Mouse (Mus musculus) cerebellum, adult 9-11 months (tissue): ENCODE data around the gene Cavin1.
A peak's percentile ranks its signal among the peaks of the same experiment; 100 is the strongest.

Source experiments
- DNase-seq: peaks from one replicate; pipeline ENCODE4 v3.0.0; 2022

Cavin1 gene

GRCm38 (mm10) chr11:100949540-100949939 is 21.1 kb downstream of the Cavin1 start:
- DNase-seq, result no peak

DNA sequence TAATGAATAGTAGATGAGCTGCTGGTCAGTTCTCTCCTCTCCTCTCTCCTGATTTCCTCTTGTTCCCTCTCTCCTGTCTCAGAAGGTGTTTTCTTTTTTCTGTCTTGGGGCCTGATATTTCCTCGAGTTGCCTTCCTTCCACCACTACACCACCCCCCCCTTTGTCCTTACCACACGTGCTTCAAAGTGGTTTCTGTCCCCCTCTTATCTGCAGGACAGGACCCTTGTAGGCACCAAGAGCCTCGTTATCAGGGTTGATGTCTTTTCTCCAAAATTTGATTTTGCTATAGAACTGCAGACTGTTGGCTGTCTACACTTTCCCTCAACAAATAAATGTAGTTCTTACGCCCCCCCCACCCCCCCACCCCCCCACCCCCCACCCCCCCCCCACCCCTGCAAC is 22.4 kb downstream of the Cavin1 start:
- no peak for DNase-seq

DNA sequence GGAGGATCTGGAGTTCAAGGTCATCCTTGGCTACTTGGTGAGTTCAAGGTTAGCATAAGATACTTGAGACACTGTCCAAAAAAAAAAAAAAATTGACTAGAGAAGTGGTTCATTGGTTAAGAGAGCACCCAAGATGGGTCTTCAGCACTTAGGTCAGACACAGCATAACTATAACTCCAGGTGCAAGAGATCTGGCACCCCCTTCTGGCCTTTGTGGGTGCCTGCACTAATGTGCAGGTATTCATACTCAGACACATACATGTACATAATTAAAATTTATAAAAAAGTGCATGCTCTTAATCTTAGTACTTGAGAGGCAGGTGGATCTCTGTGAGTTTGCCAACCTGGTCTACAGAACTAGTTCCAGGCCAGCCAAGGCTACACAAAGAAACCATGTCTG is 23.1 kb downstream of the Cavin1 start:
- no peak for DNase-seq

- DNase-seq, result no peak
These were observed 23.8 kb downstream of the Cavin1 start for GRCm38 (mm10) chr11:100946862-100947261.

DNA sequence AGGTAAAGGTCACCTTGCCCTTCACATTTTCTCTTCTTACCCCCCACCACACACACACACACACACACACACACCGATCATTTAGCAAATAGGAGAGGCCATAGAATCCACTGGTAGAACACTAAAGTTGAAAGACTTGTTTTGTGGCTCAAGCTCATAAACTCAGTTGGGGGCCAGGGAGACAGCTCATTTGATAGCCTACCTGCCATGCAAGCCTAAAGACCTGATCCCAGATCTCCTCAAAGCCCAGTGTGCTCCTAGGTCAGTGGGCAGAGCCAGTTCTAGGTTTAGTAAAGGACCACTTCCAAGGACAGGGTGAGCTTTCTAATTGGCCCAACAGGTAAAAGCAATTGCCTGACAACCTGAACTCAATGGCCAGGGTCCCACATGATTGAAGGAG is 28.3 kb downstream of the Cavin1 start:
- DNase-seq, result no peak

DNA sequence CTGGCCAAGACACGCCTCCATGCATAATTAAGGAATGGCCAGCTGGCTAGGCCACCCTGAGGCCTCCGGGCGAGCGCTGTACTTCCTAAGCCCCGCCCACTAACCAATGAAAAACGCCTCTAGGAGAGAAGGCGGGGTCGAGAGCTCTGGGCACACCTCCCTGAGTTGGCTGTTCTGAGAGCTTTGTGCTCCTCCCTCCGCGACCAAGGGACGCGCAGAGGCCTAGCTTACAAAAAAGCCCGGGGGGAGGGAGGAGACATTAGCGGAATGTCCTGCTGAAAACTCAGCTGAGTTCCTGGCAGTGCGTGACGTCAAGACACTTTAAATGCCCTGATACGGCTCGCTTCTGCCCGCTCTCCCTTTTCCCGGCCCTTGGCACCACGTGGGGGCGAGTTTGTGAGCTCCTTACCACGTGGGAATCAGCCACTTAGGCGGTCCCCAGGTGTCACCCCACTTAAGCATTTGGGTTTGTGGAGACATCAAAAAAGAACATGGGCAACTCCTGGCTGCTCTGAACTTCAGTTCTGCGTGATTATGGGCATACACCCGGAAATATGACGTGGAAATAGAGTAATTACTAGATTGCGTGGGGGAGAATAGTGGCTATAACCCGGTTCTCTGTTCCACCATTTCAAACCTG is 31.1 kb downstream of the Cavin1 start, which contains the start of gene Stat3:
Gene Stat3, minus strand, starts transcription at position 29 of the 640 bp plus-strand sequence.
- DNase-seq, result peak; percentile 99

GRCm38 (mm10) chr11:100938711-100939511 is 31.8 kb downstream of the Cavin1 start:
- peak; percentile 46 for DNase-seq

- peak; percentile 43 for DNase-seq
These were observed 32.6 kb downstream of the Cavin1 start for GRCm38 (mm10) chr11:100938112-100938511.

GRCm38 (mm10) chr11:100937295-100937694 is 33.4 kb downstream of the Cavin1 start:
- no peak for DNase-seq

DNA sequence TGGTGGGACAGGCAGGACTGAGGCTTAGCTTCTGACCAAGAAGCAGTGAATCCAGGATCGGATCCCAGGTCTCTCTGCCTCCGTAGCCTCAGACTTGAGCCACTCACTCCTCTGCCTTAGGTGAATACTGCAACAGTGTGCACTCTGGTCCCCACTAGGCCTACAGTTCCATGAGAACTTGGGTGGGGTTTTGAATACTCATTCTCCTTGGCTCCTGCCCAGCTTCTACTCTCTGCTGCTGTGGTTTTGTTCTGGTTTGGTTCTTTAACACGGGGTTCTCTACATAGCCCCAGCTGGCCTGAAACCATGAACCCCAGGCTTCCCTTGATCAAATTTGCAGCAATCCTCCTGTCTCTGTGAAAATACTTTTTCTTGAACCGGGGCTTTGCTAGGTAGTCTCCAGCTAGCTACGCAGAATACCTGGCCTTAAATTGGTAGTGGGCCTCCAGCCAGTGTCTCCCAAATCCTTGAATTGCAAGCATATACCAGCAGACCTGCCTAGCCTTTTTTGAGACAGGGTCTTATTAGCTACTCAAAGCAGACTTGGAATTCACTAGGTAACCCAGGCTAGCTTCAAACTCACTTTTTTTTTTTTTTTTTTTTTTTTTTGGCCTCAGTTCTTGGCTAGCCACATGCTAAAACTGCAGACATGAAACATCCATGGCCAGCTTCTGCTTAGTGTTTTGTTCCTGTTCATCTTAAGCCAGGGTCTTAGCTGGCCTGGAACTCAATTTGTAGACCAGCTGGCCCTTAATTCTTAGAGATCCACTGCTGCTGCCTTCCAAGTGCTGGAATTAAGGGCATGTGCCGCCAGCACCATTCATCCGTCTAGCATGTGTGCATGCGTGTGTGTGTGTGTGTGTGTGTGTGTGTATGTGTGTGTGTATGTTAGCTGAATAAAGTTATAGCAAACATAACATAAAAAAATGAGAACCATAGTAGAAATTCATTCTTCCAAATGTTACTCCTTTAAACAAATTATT is 35.0 kb downstream of the Cavin1 start:
- DNase-seq, result no peak

- no peak for DNase-seq
These were observed 39.3 kb downstream of the Cavin1 start for GRCm38 (mm10) chr11:100931254-100931921.

- DNase-seq, result no peak
These were observed 40.1 kb downstream of the Cavin1 start for GRCm38 (mm10) chr11:100930611-100931010.

- no peak for DNase-seq
These were observed 43.3 kb downstream of the Cavin1 start for GRCm38 (mm10) chr11:100927386-100927785.

DNA sequence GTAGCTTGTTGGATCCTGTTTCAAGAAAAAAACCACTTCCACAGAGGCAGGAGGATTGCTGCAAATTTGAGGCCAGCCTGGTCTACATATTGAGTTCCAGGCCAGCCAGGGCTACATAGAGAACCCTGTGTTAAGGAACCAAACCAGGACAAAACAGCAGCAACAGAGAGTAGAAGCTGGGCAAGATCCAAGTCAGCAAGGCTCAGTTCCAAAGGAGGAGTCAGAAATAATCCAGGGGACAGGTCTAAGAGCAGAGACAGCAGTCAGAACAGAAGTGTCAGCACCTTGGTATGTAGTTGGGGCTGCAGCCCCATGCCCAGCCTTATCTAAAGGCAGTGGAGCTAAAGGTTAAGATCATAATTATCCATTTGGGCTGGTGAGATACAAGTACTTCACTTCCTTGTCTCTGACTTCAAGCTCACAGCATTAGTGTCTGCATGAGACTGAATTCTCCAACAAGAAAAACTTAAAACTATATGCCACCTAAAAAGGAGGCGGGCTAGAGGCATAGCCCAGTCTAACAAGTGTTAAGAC is 46.2 kb downstream of the Cavin1 start:
- no peak for DNase-seq

DNA sequence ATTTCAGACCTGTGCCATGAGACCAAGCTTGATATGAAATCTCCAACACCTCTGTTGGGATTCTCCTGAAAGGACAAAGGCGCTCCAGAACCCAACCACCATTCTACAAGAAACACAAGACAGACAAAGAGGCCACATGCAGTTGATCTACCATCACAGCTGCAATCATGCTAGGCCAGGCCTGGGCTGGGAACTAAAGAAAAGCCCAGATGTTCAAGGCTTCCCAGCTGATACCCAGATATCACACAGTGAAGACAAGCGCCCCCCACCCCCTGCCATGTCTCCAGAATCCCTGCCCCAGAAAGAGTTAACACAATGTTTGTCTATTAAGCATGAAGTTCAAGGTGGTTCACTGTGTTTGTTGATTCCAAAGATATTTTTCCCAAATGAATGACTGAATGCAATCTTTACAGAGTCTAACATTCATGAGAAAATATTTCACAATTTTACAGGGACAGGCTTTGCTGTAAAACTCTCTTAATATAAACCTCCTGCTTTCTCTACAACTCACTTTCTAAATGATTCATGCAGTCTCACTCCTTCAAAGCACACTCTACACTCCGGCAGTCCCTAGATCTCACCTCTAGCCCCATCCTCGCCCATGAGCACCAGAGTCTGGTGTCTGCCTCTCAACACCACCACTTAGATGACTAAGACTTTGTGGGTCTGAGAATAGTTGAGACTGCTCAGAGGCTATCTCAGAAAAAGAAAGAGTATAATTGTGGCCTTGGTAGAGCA is 49.6 kb downstream of the Cavin1 start:
- DNase-seq, result no peak

DNA sequence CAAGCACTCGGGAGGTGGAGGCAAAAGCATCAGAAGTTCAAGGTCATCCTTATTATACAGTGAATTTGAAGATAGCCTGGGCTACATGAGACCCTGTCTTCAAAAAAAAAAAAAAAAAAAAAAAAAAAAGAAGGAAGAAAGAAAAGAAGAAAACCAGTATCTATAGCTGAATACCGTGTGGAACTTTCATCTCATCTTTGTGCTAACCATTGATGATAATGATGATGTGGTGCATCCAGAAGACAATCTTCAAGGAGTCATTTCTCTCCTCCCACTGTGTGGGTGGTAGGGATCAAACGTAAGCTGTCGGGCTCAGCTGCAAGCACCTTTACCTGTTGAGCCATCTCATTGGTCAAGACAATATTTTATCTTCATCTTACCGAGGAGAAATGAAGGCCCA is 52.7 kb downstream of the Cavin1 start:
- no peak for DNase-seq

DNA sequence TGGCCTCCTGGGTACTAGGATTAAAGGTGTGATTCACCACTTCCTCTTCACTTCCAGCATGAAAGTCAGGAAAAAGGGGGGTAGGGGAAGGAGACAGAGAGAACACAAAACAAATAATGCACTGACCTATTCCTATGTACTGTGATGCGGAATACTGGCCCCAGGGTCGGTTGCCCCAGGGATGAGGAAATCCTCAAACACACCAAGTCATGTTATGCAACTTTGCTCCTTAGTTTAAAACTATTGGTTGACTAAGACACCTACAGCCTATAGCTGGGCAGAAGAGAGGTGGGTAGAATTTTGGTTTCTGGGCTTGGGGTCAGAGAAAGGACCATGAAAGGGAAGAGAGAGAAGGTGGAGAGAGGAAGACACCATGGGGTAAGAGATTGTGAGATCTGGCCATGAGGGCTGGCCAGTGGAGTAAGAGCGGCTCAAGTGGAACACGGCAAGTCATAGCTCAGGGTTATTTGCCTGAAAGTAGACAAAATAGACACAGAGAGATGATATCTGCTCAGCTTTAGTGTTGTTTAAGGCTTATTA is 54.2 kb downstream of the Cavin1 start:
- DNase-seq, result no peak

GRCm38 (mm10) chr11:100915063-100915462 is 55.6 kb downstream of the Cavin1 start:
- DNase-seq, result no peak

DNA sequence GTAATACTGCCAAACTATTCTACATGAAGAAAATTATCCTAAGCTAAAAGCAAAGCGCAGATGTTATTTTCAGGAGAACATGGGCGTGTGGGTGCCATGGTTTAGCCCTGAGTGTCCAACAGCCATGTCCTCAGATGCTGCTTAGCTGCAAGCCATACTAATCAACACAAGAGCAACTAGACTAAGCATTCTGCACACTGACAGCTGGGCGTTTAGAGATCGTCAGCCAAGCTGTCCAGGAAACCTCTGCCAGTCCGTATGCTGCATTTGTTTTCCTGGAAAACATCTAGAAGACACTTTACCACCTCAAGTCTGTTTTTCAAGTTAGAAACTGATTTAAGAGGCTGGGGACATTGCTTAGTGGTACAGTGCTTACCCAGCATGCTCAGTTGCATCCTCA is 56.3 kb downstream of the Cavin1 start:
- no peak for DNase-seq

DNA sequence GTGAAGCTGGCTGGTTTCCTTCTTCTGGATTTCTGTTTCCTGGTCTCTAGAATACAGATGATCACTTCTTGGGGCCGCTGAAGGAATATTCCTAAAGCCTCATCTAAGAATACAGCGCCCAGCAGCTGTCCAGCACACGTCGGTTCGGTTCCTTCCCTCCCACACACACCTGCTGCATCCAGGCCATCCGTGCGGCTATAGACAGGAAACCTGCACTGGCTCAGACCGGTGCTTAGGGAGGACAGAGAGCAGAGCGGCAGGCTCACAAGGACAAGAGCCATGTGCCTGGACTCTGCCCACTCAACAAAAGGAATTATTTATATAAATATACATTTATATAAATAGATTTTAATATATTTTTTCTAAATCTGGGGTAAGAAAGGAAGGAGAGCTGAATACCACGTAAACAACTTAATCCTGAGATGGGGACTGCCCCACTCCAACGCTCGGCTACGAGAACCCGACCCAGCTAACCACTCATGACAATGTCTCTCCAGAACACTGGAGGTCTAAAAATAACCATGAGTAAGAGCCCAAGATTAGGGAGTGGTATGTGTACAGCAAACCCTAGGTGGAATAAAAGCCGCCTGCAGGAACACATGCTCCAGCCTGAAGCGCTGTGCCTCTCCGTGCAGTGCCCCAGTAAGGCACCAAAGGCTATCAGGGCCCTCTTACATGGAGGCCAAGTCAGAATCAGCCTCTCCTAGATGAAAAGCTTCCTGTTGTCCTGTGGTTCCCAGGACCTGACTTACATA is 58.1 kb downstream of the Cavin1 start:
- no peak for DNase-seq

DNA sequence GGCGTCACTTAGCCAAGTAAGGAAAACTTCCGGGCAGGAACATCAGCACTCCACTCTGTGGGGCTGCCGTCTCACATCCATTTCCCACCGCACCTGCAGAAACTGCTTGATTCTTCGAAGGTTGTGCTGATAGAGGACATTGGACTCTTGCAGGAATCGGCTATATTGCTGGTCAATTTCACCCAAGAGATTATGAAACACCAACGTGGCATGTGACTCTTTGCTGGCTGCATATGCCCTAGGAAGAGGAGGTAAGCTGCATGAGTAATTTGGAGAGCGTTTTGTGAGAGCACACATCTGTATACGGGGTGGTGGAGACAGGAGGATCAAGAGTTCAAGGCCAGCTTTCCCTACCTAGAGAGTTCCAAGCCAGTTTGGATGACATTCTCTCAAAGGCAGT is 62.1 kb downstream of the Cavin1 start:
- no peak for DNase-seq
